Mouse (Mus musculus) thymus, adult 2 months (tissue): ENCODE results near the gene Thnsl1.

Experiments
- CTCF ChIP-seq: fragments of 200-500 bp; IDR thresholded peaks from 2 replicates; pipeline ENCODE4 v1.5.1; 2012; ENCODE audit warnings: mild to moderate bottlenecking, control low read depth, low read length, moderate library complexity, borderline replicate concordance; ENCODE audit not compliant: control insufficient read depth, poor library complexity, insufficient read depth; ENCODE audit errors: extremely low read depth
- POLR2A ChIP-seq: fragments of 200-500 bp; IDR thresholded peaks from 2 replicates; pipeline ENCODE4 v1.6.1; 2012; ENCODE audit warnings: mild to moderate bottlenecking, low read length, control low read depth, moderate library complexity; ENCODE audit not compliant: control insufficient read depth, poor library complexity, insufficient read depth; ENCODE audit errors: extremely low read depth

- TF ChIP-seq POLR2A (no peak), CTCF (peak; percentile 79; the same call in 1 of the 2 replicates)
These were observed 56.0 kb downstream of the Thnsl1 start for GRCm38 (mm10) chr2:21261370-21262006.
